Mouse (Mus musculus): ENCODE data around the gene Klf5. TPM values are rescaled to one million over a fixed set of nuclear protein-coding genes. Genes with fewer than 3 reads are reported as not detected.

Klf5 gene
- total RNA-seq, 2 experiments from 2014 or later: 0.45 to 1.4 TPM

- no peak for DNase-seq
Measured at GRCm38 (mm10) chr14:99309606-99310005, 11.1 kb downstream of the Klf5 start.

DNA sequence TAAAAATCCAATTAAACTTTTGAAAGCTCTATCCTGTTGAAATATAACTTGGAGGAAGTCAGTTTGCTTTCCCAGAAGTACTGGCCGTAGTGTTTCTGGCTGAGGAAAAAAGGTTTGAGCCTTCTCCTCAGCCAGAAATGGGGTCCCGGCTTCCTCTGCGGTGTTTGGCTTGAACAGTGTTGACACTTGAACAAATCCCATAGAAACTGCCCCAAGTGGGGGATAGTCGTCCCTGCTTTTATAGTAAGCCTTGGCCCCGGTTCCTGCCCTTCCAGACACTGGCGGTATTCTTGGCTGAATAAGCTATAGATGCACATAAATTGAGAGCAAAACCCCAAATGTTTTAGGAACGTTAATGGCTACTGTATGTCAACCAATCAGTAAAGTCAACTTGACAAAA is 11.9 kb downstream of the Klf5 start:
- DNase-seq: peak in 1 of 2 experiments; percentile 4

- no peak for DNase-seq
Measured at GRCm38 (mm10) chr14:99313062-99313461, 14.6 kb downstream of the Klf5 start.

GRCm38 (mm10) chr14:99316275-99316674 is 17.8 kb downstream of the Klf5 start:
- DNase-seq: no peak

GRCm38 (mm10) chr14:99320736-99321135 is 22.2 kb downstream of the Klf5 start:
- DNase-seq: no peak

DNA sequence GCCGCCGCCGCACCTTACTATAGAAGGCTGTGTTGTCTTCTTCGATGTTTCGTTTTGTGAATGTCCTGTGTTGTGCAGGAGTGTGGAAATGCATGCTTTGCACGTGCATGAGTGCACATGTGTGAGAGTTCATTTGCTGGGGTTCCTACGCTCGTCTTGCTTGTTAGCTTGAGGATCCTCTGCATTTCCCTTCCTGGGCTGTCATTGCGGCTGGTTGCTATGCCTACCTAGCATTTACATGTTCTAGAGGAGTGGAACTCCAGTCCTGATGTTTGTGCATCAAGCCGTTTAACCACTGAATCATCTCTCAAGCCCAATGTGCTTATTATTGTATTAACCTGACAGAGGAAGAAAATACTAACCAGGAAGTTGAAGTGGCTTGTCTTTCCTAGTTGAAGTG is 24.9 kb downstream of the Klf5 start:
- no peak for DNase-seq

- DNase-seq: no peak
Measured at GRCm38 (mm10) chr14:99324523-99324922, 26.0 kb downstream of the Klf5 start.

DNA sequence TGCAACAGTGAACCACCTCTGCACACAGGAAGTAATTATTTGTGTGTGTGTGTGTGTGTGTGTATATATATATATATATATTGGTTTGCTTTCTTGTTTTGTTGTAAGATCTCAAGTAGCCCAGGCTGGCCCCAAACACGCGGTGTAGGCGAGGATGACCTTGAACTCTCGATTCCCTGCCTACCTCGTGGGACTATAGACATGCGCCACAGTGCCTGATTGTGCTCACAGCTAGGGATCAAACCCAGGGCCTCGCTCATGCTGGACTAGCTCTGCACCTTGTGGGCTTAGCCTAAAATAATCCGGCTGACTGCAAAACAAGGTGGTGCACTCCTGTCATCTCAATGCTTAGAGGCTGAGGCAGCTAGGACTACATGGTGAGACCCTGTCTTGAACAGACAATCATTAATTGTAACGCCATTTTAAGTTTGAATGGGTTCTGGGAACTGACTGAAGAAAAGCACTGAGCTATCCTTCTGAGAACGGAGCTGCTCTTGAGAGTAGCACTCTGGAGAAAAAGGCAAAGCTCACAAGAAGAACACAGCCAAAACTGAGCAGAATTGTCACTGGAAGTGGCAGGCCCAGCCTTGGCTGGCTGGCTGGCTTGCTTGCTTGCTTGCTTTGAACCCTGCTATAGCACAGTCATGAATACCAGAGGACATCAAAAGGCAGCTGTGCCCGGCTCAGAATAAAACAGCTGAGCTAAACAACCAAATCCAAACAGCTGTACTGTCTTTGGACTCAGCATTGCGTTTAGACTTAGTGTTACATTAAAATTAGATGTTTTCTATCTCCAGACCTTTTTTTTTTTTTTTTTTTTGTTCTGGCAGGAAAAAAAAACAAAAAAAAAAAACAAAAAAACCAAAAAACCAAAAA is 27.3 kb downstream of the Klf5 start:
- no peak for DNase-seq

DNA sequence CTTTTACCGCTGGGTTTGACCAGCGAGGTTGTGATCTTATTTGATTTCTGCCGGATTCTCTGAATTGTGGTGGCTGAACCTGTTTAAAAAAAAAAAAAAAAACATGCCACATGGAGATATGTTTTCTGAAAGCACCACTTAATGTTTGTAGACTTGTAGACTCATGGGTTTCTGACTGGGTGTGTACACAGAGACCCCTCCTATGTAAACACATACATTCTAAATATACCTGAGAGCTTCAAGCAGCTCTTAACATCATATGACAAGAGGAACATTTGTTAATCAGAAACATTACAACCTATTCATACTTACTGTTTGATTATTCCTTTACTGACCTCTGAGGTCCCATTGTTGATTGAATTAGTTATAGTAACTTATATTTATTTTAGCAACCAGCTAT is 38.1 kb downstream of the Klf5 start:
- DNase-seq: no peak

DNA sequence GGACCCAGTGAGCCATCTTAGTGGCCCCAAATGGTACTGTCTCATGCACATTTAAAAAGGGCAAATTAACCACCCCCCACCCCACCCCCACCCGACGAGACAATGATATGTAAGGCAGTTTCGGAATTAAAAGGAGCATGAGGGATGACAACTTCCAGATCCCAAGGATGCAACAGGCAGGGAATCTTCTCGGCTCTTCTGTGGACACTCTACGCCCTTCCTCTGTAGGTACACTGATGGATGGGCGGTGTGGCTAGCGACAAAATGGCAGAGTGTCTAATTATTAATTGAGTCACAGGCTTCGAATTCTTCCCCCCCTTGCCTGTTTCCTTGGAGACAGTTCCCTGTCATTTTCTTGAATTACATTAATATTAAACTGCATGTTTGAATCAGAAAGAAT is 40.5 kb downstream of the Klf5 start:
- no peak for DNase-seq

DNA sequence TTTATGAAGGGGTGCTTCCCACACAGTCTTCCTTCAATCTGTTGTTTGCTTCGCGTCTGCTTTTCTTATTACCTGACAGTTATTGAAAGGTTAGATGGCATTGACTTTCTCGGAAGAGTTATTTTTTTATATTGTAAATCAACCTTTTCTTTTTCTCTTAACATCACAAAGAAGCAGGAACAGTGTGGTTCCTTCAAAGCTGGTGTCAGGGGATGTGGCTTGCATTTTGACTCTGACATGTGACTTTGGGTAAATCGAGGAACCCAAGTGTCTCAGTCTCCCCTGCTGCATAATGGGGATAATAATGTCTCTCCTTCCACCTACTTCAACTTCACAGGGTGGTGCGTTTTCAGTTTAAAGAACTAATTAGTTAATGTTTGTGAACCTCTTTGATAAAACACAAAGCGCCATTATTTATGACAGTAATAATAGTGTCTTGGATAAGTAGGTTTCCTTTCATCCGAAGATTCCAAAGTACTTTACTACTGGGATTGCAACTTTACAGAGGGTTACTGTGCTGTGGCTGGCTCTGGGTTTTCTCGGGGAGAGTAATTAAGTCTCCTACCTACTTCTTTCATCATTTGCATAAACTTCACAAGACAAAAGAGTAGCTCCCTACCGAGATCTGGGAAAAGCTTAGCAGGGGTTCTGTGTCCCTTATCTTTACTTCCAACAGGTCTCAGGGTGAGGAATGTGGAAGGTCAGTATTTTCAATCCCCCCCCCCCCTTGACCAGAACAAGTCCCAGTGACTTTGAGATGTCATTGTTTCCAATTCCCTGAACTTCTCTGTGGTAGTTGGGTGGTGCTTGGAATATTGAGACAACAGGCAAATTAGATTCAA is 41.4 kb downstream of the Klf5 start:
- no peak for DNase-seq

- DNase-seq: no peak
Measured at GRCm38 (mm10) chr14:99340703-99341102, 42.2 kb downstream of the Klf5 start.

GRCm38 (mm10) chr14:99348175-99348764 is 49.8 kb downstream of the Klf5 start:
- DNase-seq: no peak

DNA sequence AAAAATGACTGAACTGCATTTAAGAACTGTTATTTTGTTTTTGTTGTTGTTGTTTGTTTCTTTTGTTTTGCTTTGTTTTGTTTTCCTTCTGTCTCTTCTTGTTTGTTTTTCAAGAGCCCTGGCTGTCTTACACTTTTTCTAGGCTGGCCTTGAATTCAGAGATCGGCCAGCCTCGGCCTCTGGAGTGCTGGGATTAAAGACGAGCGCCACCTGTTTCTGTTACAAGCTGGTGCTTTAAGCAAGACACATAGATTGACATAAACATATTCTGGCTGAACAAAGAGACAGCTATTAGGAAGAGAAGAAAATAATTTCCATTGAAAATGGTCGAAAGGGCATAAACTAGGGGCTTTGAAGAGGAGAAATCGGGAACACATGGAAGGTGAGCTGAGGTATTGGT is 51.1 kb downstream of the Klf5 start:
- DNase-seq: no peak

DNA sequence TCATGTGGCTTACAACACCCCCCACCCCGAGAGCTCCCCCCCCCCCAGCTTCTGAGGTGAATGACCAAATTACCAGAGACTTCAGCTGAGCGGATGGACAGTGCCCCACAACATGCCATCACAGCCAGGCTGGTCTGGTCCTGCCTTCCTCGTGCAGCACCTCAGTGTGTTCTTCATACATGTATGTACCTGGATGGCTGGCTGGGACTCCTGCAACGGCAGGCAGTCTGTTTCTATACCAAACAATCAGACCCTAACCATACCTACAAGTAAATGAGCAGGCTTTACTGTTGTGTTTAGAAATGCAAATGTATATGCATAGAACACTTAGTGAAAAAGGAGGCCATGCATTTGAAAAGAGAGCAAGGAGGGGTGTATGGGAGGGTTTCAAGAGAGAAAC is 54.5 kb downstream of the Klf5 start:
- no peak for DNase-seq

DNA sequence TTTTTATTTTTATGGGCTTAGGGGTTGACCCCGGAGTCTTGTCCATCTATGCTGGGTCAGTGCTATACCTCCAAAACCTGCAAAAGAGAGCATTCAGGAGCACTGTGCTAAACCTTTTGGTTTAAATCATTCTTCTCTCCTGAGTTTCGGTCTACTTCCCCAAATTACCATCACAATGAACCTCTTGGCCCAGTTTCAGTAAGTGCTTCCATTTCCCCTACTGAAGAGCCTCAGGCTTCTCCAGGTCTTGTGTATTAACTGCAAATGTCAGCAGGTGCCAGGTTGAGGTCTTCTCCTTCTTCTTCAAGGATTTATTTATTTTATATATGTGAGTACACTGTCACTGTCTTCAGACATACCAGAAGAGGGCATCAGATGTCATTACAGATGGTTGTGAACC is 55.6 kb downstream of the Klf5 start:
- DNase-seq: no peak

GRCm38 (mm10) chr14:99354761-99355609 is 56.5 kb downstream of the Klf5 start:
- DNase-seq: no peak

DNA sequence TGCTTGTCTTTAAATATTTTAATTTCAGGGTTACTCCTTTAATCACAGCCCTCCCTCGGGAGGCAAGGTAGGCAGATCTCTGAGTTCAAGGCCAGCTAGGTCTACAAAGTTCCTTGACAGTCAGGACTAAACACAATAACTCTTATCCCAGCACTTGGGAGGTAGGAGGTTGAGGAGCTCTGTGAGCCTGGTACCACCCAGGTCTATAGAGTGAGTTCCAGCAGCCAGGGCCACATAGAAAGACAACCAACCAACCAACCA is 57.0 kb downstream of the Klf5 start:
- no peak for DNase-seq

- peak in 1 of 2 experiments; percentile 6 for DNase-seq
Measured at GRCm38 (mm10) chr14:99362956-99363355, 64.5 kb downstream of the Klf5 start.

- no peak for DNase-seq
Measured at GRCm38 (mm10) chr14:99364007-99364784, 65.7 kb downstream of the Klf5 start.
